In the genomic region with DNA sequence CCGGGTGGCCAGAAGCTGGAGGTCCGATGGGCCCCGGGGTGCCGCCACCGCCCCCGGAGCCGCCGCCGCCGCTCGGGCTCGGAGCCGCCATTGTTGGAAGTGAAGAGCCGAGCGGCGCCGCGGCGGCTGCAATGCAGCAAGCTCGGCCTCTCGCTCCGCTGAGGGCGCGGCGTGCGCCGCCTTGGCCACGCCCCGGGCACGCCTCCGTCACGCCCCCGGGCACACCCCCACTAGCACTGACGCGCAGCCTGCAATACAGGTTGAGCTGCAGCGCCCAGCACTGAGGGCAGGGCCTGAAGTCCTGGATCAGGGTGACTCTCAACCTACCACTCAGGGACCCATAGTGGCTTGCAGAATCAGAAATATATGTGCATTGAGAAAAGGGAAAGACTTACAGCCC, we compare ENCODE assay signal across 8 mouse cellular contexts. TPM values are rescaled to one million over a fixed set of nuclear protein-coding genes. Genes with fewer than 3 reads are reported as not detected.
DNase-seq lines count a peak whose midpoint lies in the region; ATAC-seq and TF ChIP-seq lines count a peak whose summit lies in the region.

A gene (minus strand): TSS at position 144 of the 400 bp plus-strand sequence.

- peak within 1 kb of the TSS; percentile 97 for H3K4me3 ChIP-seq in forebrain, embryonic 12.5 days (replicated peaks)
- H3K4me3 ChIP-seq in heart, postnatal 0 days (ENCODE audit: low read depth, low read length): peak within 1 kb of the TSS; percentile 93
- H3K4me3 ChIP-seq in liver, embryonic 16.5 days (ENCODE audit: low read depth, low read length): peak within 1 kb of the TSS; percentile 98
- H3K4me3 ChIP-seq in neural tube, embryonic 13.5 days: peak within 1 kb of the TSS; percentile 99
- peak within 1 kb of the TSS; percentile 84 for H3K4me3 ChIP-seq in testis, adult 2 months (ENCODE audit: control insufficient read depth, low read depth, low read length)

- peak; percentile 83 for TF ChIP-seq POLR2A in testis, adult 2 months (IDR thresholded peaks at IDR 0.05; ENCODE audit: control insufficient read depth, low read depth, low read length)

- no peaks in the 10 kb centered on the region for H3K27me3 ChIP-seq in forebrain, embryonic 12.5 days
- no peaks in the 10 kb centered on the region for H3K27me3 ChIP-seq in heart, postnatal 0 days (ENCODE audit: control insufficient read depth, insufficient read depth, low read length)
- no peaks in the 10 kb centered on the region for H3K27me3 ChIP-seq in liver, embryonic 16.5 days (ENCODE audit: control insufficient read depth, insufficient read depth, low read depth, low read length)
- no peaks in the 10 kb centered on the region for H3K27me3 ChIP-seq in neural tube, embryonic 13.5 days
- H3K27me3 ChIP-seq in testis, adult 2 months (ENCODE audit: control insufficient read depth, insufficient read depth, low read length): no peaks in the 10 kb centered on the region

- WGBS in forebrain, embryonic 12.5 days: 0% methylated on average over 33 of the region's 36 CpGs
- under 1% methylated on average over 36 of the region's 36 CpGs for WGBS in heart, postnatal 0 days
- WGBS in liver, embryonic 16.5 days (ENCODE audit: insufficient replicate concordance): under 1% methylated on average over 34 of the region's 36 CpGs
- under 1% methylated on average over 36 of the region's 36 CpGs for WGBS in neural tube, embryonic 13.5 days

- peak within 1 kb of the TSS; percentile 73 for H3K4me2 ChIP-seq in forebrain, embryonic 12.5 days
- H3K4me2 ChIP-seq in heart, postnatal 0 days (ENCODE audit: low read depth, low read length): peak within 1 kb of the TSS; percentile 70
- peak within 1 kb of the TSS; percentile 70 for H3K4me2 ChIP-seq in liver, embryonic 16.5 days (ENCODE audit: low read depth, low read length)
- peak within 1 kb of the TSS; percentile 76 for H3K4me2 ChIP-seq in neural tube, embryonic 13.5 days

- no peak for TF ChIP-seq EP300 in heart, postnatal 0 days (IDR thresholded peaks at IDR 0.05; ENCODE audit: low read depth)

- H3K4me1 ChIP-seq in forebrain, embryonic 12.5 days: peaks cover 19% of the 10 kb centered on the region
- peaks cover 10% of the 10 kb centered on the region for H3K4me1 ChIP-seq in heart, postnatal 0 days (ENCODE audit: control insufficient read depth, insufficient read depth)
- peaks cover 23% of the 10 kb centered on the region for H3K4me1 ChIP-seq in liver, embryonic 16.5 days (ENCODE audit: control insufficient read depth, low read depth, low read length)
- peaks cover 20% of the 10 kb centered on the region for H3K4me1 ChIP-seq in neural tube, embryonic 13.5 days (replicated peaks)
- H3K4me1 ChIP-seq in testis, adult 2 months (ENCODE audit: control insufficient read depth, insufficient read depth, low read length): no peaks in the 10 kb centered on the region

- no peaks in the 10 kb centered on the region for H3K36me3 ChIP-seq in forebrain, embryonic 12.5 days (replicated peaks)
- no peaks in the 10 kb centered on the region for H3K36me3 ChIP-seq in heart, postnatal 0 days (replicated peaks; ENCODE audit: control insufficient read depth, insufficient read depth, low read length)
- H3K36me3 ChIP-seq in liver, embryonic 16.5 days (ENCODE audit: control insufficient read depth, insufficient read depth): no peaks in the 10 kb centered on the region
- no peaks in the 10 kb centered on the region for H3K36me3 ChIP-seq in neural tube, embryonic 13.5 days
- no peaks in the 10 kb centered on the region for H3K36me3 ChIP-seq in testis, adult 2 months (ENCODE audit: control insufficient read depth, insufficient read depth, low read length)

- no peak for TF ChIP-seq CTCF in heart, postnatal 0 days (IDR thresholded peaks at IDR 0.05; ENCODE audit: low read depth)
- TF ChIP-seq CTCF in testis, adult 2 months (IDR thresholded peaks at IDR 0.05; ENCODE audit: control insufficient read depth, insufficient read depth, insufficient replicate concordance, low read depth, low read length): no peak

- DNase-seq in CD8-positive naive resting alpha-beta T cell, adult 2 months (ENCODE audit: low read depth in 2 of 2, low spot score in 2 of 2): peak; percentile 90 to 92
- peak; percentile 78 for DNase-seq in c-Kit-positive CD71-negative TER-119-negative erythroid progenitor cells, embryonic 14.5 days (ENCODE audit: low read depth)
- peak; percentile 88 for DNase-seq in heart, postnatal 0 days (ENCODE audit: low spot score)
- peak; percentile 94 to 95 for DNase-seq in kidney, postnatal 4 days

- peak within 1 kb of the TSS; percentile 89 for H3K27ac ChIP-seq in forebrain, embryonic 12.5 days
- H3K27ac ChIP-seq in heart, postnatal 0 days (ENCODE audit: low read depth): peak within 1 kb of the TSS; percentile 88
- H3K27ac ChIP-seq in liver, embryonic 16.5 days (ENCODE audit: low read length): peak within 1 kb of the TSS; percentile 87
- peak within 1 kb of the TSS; percentile 92 for H3K27ac ChIP-seq in neural tube, embryonic 13.5 days (replicated peaks)
- H3K27ac ChIP-seq in testis, adult 2 months (ENCODE audit: control insufficient read depth, insufficient read depth, low read depth, low read length): no peak within 1 kb of the TSS

- H3K9me3 ChIP-seq in forebrain, embryonic 12.5 days: no peaks in the 10 kb centered on the region
- no peaks in the 10 kb centered on the region for H3K9me3 ChIP-seq in heart, postnatal 0 days (replicated peaks; ENCODE audit: control insufficient read depth, low read length)
- H3K9me3 ChIP-seq in liver, embryonic 16.5 days (replicated peaks; ENCODE audit: control insufficient read depth, low read length): no peaks in the 10 kb centered on the region
- no peaks in the 10 kb centered on the region for H3K9me3 ChIP-seq in neural tube, embryonic 13.5 days

- peak; percentile 99 for ATAC-seq in forebrain, embryonic 12.5 days (ENCODE audit: low FRiP score)
- ATAC-seq in heart, postnatal 0 days (ENCODE audit: insufficient read depth, low read depth): peak; percentile 100
- ATAC-seq in liver, embryonic 16.5 days (ENCODE audit: low read depth): peak; percentile 98
- peak; percentile 100 for ATAC-seq in neural tube, embryonic 13.5 days (ENCODE audit: low read depth)

- peak within 1 kb of the TSS; percentile 99 for H3K9ac ChIP-seq in forebrain, embryonic 12.5 days
- peak within 1 kb of the TSS; percentile 99 for H3K9ac ChIP-seq in heart, postnatal 0 days (replicated peaks; ENCODE audit: low read depth, low read length)
- peak within 1 kb of the TSS; percentile 98 for H3K9ac ChIP-seq in liver, embryonic 16.5 days (ENCODE audit: low read depth, low read length)
- peak within 1 kb of the TSS; percentile 99 for H3K9ac ChIP-seq in neural tube, embryonic 13.5 days

RNA-seq across cellular contexts. Expression of the gene that starts here (rescaled TPM):
- polyA plus RNA-seq in forebrain, embryonic 12.5 days (2016; fragmentation: Nextera tagmentation; extraction: Ambion mirVana): 66.0 and 67.0 TPM in 2 replicates
- total RNA-seq in heart, postnatal 0 days (2014; rRNA removed; ENCODE audit: low replicate concordance): 77.9 and 105 TPM in 2 replicates
- 50.0 and 55.5 TPM in 2 replicates for polyA plus RNA-seq in heart, postnatal 0 days (2015; fragmentation: Nextera tagmentation; extraction: Ambion mirVana)
- polyA plus RNA-seq in liver, embryonic 16.5 days (2015; fragmentation: Nextera tagmentation; extraction: Ambion mirVana): 30.1 and 31.4 TPM in 2 replicates
- polyA plus RNA-seq in neural tube, embryonic 13.5 days (2015; fragmentation: Nextera tagmentation; extraction: Ambion mirVana): 80.9 and 93.9 TPM in 2 replicates
- polyA plus RNA-seq in testis, adult 2 months (2012; rRNA removed): 5.5 and 6.9 TPM in 2 replicates
